Mouse (Mus musculus) intestine, postnatal 0 days (tissue): ENCODE measurements around the gene Slc16a13. TPM values are rescaled to one million over a fixed set of nuclear protein-coding genes. Genes with fewer than 3 reads are reported as not detected.
A peak's percentile ranks its signal among the peaks of the same experiment; 100 is the strongest.

Experiments
- ATAC-seq: fragments of 200-750 bp; cut with Nextera tagmentation; 2 replicates; pipeline ENCODE4 v1.8.0; 2017; ENCODE audit warnings: mild to moderate bottlenecking, moderate TSS enrichment, moderate library complexity
- H3K27ac ChIP-seq: fragments of 300-500 bp; sonication (generic); 2 replicates; pipeline ENCODE4 v1.5.1; 2014; ENCODE audit warnings: mild to moderate bottlenecking, low read depth, low read length, moderate library complexity
- H3K27me3 ChIP-seq: fragments of 300-500 bp; sonication (generic); replicated peaks from 2 replicates; pipeline ENCODE4 v1.6.1; 2014; ENCODE audit warnings: low read length, mixed read lengths; ENCODE audit not compliant: control insufficient read depth, insufficient read depth
- H3K36me3 ChIP-seq: fragments of 300-500 bp; sonication (generic); 2 replicates; pipeline ENCODE4 v1.6.1; 2014; ENCODE audit warnings: mild to moderate bottlenecking, moderate library complexity; ENCODE audit not compliant: control insufficient read depth, insufficient read depth
- H3K4me1 ChIP-seq: fragments of 300-500 bp; sonication (generic); replicated peaks from 2 replicates; pipeline ENCODE4 v1.6.1; 2014; ENCODE audit warnings: antibody characterized with exemption, low read length, mixed read lengths; ENCODE audit not compliant: control insufficient read depth, insufficient read depth
- H3K4me2 ChIP-seq: fragments of 300-500 bp; sonication (generic); replicated peaks from 2 replicates; pipeline ENCODE4 v1.6.1; 2014; ENCODE audit warnings: low read depth, mild to moderate bottlenecking, moderate library complexity
- H3K4me3 ChIP-seq: fragments of 300-500 bp; sonication (generic); 2 replicates; pipeline ENCODE4 v1.5.1; 2014; ENCODE audit warnings: low read depth, low read length
- H3K9ac ChIP-seq: fragments of 300-500 bp; sonication (generic); 2 replicates; pipeline ENCODE4 v1.6.1; 2014; ENCODE audit warnings: mild to moderate bottlenecking, low read depth, low read length
- H3K9me3 ChIP-seq: fragments of 300-500 bp; sonication (generic); 2 replicates; pipeline ENCODE4 v1.6.1; 2016; ENCODE audit warnings: mixed run types; ENCODE audit not compliant: control insufficient read depth
- CTCF ChIP-seq: sonication (generic); IDR thresholded peaks from 2 replicates; pipeline ENCODE4 v1.5.1; 2016; ENCODE audit warnings: low read depth, mild to moderate bottlenecking, control low read depth, antibody characterized with exemption, moderate library complexity
- WGBS: fragments of 180-500 bp; shearing (Covaris S2); extraction: QIAGEN DNeasy Blood & Tissue Kit; methylation state at CpG from one replicate; pipeline ENCODE4 v1.1.7; 2014; 5-methylcytosine and 5-hydroxymethylcytosine counted together
- polyA plus RNA-seq: library from polyadenylated mRNA; unstranded; fragments of >200 nt; fragmentation: Nextera tagmentation; extraction: Ambion mirVana; gene quantifications from 2 replicates; pipeline ENCODE4 v1.2.1, GENCODE M21; 2015

Slc16a13 gene
- polyA plus RNA-seq, 1 experiment from 2014 or later, result 9.9 TPM

DNA sequence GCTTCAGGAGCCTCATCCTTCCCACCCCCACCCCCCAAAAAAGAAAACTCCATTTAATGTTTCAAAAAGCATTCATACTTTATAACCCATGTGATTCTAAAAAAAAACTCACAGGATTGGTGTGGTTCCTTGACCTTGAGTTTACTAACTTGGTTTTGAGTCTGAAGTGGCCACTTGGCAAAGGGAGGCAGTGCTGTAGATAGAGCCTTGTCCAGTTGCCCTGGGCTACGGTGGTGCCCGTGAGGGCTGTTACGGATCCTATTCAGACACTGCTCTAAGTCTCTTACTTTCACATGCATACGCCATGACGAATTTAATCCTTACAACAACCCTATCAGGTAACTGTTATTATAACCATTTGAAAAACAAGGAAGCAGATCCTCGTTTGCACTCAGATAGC, 8.9 kb downstream of the Slc16a13 start:
- WGBS, result 79% methylated on average over 6 of the region's 6 CpGs
- H3K4me1 ChIP-seq, result 0 out of 2 replicates have a peak, but pooled peaks cover 7% of the 10 kb centered on the region
- no peak overlapping the region for H3K4me2 ChIP-seq
- TF ChIP-seq CTCF, result no peak
- no peaks in the 10 kb centered on the region for H3K9me3 ChIP-seq
- ATAC-seq, result no peak
- H3K27me3 ChIP-seq, result peaks cover 15% of the 10 kb centered on the region
- H3K9ac ChIP-seq, result no peak overlapping the region
- no peak overlapping the region for H3K4me3 ChIP-seq
- peaks cover 4% of the 10 kb centered on the region; the same call in 1 of the 2 replicates for H3K36me3 ChIP-seq
- H3K27ac ChIP-seq, result no peak overlapping the region

DNA sequence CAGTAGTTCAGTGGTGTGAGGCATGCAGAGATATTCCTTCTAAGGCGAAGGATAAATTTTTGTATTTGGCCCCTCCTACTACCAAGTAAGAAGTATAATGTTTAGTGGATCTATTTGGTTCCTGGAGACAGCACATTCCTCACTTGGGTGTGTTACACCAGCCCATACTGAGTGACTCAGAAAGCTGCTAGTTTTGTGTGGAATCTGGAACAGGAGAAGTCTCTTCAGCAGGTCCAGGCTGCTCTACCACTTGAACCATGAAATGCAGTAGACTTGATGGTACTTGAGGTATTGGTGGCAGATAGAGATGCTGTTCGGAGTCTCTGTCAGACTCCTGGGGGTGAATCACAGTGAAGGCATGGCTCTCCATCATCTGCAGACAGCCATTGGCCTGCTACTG, 10.2 kb downstream of the Slc16a13 start:
- 87% methylated on average over 2 of the region's 2 CpGs for WGBS

DNA sequence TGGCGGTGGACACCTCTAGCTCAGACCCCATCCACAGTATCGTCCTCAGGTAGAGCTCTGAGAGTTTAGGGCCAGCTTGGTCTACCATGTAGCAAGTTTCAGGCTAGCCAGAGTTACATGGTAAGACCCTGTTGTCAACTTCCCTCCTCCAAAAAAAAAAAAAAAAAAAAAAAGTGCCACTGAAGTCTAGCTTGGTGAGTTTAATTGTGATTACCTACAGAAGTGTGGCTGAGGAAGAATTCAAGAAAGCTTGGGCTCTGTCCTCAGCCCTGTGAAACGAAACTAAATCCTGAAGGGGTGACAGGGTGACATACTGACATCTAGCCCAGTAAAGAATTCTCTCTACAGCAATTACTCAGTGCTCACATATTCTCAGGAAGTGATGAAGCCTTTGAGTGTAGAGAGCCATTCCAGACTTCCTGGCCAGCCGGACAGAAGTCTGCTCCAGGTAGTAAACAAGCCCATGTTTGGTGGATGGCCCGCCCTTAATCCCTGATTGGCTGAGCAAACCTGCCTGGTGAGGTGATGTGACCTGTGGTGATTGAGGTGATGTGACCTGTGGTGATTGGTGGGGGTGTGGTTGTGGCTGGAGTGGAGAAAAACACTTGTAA, 12.0 kb downstream of the Slc16a13 start:
- no peak overlapping the region for H3K27ac ChIP-seq
- H3K27me3 ChIP-seq, result 0 out of 2 replicates have a peak, but pooled peaks cover under 1% of the 10 kb centered on the region
- H3K4me2 ChIP-seq, result no peak overlapping the region
- no peak for ATAC-seq
- no peaks in the 10 kb centered on the region for H3K36me3 ChIP-seq
- no peak for TF ChIP-seq CTCF
- H3K9me3 ChIP-seq, result no peaks in the 10 kb centered on the region
- no peak overlapping the region for H3K4me3 ChIP-seq
- H3K9ac ChIP-seq, result no peak overlapping the region
- no peaks in the 10 kb centered on the region for H3K4me1 ChIP-seq
- 61% methylated on average over 5 of the region's 5 CpGs for WGBS

More for the DNA sequence above, 10.2 kb downstream of the Slc16a13 start:
- Histone ChIP-seq H3K36me3 (no peaks in the 10 kb centered on the region; the same call in 1 of the 2 replicates), H3K9ac (no peak overlapping the region), H3K27me3 (peaks cover 14% of the 10 kb centered on the region), H3K4me3 (no peak overlapping the region), H3K4me1 (0 out of 2 replicates have a peak, but pooled peaks cover 7% of the 10 kb centered on the region), H3K9me3 (no peaks in the 10 kb centered on the region), H3K27ac (no peak overlapping the region), H3K4me2 (no peak overlapping the region)
- TF ChIP-seq CTCF, result no peak
- ATAC-seq, result no peak

DNA sequence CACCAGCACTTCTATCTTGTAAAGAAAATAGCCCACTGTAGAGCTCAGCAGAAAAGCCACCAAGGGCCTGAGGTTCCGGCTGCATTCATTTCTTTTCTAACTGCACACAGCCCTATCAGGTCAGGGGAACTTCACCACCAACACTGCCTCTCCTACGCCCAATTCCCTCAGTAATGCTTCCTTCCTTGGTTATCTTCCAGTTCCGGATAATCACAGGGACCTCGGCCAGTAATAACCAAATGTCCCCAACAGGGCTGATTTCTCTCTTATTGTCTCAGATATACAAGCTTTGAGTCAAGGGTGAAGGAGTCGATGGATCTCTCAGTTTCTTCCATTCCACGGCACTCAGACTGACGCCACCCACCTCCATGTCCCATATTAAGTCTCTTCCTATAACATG, 13.6 kb downstream of the Slc16a13 start:
- H3K4me3 ChIP-seq, result no peak overlapping the region
- H3K27ac ChIP-seq, result no peak overlapping the region
- H3K4me1 ChIP-seq, result no peaks in the 10 kb centered on the region
- 81% methylated on average over 7 of the region's 7 CpGs for WGBS
- no peak overlapping the region for H3K9ac ChIP-seq
- H3K9me3 ChIP-seq, result no peaks in the 10 kb centered on the region
- no peak overlapping the region for H3K4me2 ChIP-seq
- H3K36me3 ChIP-seq, result no peaks in the 10 kb centered on the region
- no peaks in the 10 kb centered on the region for H3K27me3 ChIP-seq
- TF ChIP-seq CTCF, result no peak
- no peak for ATAC-seq

DNA sequence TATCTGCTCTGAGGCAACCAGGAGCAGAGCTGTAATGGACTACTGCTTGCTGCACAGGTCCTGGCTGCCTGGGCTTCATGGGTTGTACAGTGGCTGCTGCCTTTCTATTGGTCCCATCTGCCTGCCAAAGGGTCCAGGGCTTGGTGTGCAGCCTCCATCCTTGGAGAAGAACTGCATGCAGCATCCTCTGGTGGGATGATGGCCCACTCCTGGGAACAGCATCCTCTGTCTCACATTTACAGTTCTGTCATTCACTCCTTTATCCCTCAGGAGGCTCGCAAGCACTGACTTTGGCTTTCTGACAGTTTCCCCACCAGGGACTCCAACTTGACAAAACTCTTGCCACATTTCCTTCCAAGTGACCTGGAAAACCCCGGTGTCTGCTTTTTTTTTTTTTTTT, 14.1 kb downstream of the Slc16a13 start:
- no peaks in the 10 kb centered on the region for H3K9me3 ChIP-seq
- no peak overlapping the region for H3K4me3 ChIP-seq
- no peak for ATAC-seq
- no peak overlapping the region for H3K4me2 ChIP-seq
- no peak for TF ChIP-seq CTCF
- no peaks in the 10 kb centered on the region for H3K36me3 ChIP-seq
- 78% methylated on average over 2 of the region's 2 CpGs for WGBS
- no peaks in the 10 kb centered on the region for H3K27me3 ChIP-seq
- no peak overlapping the region for H3K9ac ChIP-seq
- H3K27ac ChIP-seq, result no peak overlapping the region
- H3K4me1 ChIP-seq, result no peaks in the 10 kb centered on the region

DNA sequence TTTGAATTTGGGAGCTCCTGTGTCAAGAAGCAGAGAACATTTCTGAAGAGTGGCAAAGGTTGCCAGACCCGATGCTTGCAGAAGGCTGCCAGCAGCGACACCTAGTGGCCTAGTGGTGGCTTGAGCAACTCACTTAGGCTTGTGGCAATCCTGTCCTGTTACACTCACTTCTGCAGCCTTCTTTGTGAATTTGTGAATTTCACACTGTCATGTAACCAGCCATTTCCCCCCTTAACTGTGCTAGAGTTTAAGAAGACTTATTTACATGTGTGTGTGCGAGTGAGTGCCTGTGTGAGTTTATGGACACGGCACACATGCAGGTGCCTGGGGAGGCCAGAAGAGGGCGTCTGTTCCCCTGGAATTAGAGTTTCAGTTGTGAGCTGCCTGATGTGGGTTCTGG, 19.2 kb downstream of the Slc16a13 start:
- ATAC-seq, result peak; percentile 19; the same call in 1 of the 2 replicates
- no peak overlapping the region for H3K9ac ChIP-seq
- WGBS, result 42% methylated on average over 5 of the region's 5 CpGs
- H3K27me3 ChIP-seq, result no peaks in the 10 kb centered on the region
- H3K4me2 ChIP-seq, result no peak overlapping the region
- H3K4me1 ChIP-seq, result no peaks in the 10 kb centered on the region
- H3K36me3 ChIP-seq, result no peaks in the 10 kb centered on the region
- H3K9me3 ChIP-seq, result no peaks in the 10 kb centered on the region
- H3K27ac ChIP-seq, result no peak overlapping the region
- peak; percentile 95 for TF ChIP-seq CTCF
- no peak overlapping the region for H3K4me3 ChIP-seq
